Mouse (Mus musculus) kidney, postnatal 25 days (tissue): ENCODE measurements around the gene Rnf19b.
A peak's percentile ranks its signal among the peaks of the same experiment; 100 is the strongest.

Source experiments
- DNase-seq, 2 experiments: peaks; one replicate each; pipeline ENCODE4 v3.0.0; 2021; ENCODE audit warnings: mixed read lengths in 2 of 2

Gene Rnf19b

DNA sequence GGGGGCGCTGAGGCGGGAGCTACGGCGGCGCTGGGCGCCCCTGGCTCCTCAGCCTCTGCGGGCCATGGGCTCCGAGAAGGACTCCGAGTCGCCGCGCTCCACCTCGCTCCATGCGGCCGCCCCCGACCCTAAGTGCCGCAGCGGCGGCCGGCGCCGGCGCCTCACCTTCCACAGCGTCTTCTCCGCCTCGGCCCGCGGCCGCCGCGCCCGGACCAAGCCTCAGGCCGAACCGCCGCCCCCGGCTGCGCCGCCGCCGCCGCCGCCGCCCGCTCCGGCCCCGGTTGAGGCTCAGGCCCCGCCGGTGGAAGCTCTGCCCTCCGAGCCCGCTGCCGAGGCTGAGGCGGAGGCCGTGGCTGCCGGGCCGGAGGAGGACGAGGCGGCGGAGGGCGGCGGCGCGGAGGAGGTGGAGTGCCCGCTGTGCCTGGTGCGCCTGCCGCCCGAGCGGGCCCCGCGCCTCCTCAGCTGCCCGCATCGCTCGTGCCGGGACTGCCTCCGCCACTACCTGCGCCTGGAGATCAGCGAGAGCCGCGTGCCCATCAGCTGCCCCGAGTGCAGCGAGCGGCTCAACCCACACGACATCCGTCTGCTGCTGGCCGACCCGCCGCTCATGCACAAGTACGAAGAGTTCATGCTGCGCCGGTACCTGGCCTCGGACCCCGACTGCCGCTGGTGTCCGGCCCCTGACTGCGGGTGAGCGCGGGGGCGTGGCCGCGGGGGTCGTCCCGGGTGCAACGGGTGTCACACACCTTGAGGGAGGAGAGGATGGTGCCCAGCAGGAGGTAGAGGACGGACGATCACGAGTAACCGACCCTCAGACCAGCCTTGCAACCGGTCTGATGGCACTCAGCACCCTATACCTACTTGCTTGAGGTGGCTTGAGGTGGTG, at the start of gene Rnf19b:
Rnf19b (plus strand) TSS at position 65 of the 886 bp plus-strand sequence.
- DNase-seq, result peak; percentile 48 to 74

DNA sequence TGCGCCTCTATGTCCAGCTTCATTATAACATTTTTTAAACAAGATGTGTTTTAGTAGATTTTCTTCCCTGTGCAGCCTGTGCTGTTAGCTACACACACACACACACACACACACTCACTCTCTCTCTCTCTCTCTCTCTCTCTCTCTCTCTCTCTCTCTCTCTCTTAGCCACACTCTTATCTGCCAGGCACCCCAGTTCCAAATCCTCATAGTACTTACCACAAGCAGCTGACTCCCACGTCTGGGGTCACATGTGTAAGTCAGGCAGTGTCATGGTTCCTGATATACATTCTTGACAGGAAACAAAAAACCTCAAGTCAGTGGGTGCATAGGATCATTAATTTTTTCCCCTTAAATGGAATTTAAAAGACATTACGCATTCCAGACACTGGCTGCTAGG, 49.4 kb upstream of the Rnf19b start:
- no peak for DNase-seq

DNA sequence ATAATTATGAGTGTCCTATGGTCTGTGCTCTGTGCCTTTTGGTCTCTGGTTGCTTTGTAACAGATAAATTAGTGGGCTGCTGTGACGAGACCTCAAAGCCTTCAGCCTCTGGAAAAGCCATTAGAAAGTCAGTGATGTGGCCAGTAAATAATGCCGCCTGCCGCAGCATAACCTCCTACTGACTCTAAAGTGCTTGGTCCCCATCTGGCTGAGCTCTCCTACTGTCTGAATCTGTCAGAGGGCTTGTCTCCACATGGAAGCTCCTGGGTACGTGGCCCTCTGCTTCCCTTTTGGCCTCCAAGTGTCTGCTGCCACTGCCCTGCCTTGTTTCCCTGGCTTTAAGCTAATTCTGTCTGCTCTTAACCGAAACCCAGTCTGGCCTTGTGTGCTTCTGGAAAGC, 48.5 kb upstream of the Rnf19b start:
- DNase-seq, result no peak

DNA sequence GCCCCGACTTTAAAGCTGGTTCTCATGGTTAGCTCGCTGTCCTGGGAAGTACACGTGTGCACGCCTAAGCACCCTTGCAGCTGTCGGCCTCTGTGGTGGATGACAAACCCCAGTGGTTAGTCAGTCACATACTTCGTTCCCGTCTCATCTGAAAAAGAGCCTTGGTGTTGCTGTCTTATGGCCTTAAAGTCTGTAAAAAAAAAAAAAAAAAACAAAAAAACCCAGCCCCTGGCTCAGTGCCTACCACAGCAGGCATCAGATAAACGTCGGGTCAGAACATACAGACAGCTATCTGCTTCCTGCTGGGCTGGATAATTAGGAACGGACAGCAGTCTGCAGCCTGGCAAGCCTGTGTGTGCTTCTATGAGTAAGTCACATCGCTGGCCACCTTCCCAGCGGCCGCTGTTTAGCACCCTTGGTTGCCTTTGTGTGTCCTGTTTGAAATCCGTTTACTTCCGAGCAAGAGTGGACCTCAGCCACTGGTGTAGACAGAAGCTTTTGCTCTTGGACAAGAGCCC, 46.4 kb upstream of the Rnf19b start:
- peak; percentile 44 to 64 for DNase-seq

DNA sequence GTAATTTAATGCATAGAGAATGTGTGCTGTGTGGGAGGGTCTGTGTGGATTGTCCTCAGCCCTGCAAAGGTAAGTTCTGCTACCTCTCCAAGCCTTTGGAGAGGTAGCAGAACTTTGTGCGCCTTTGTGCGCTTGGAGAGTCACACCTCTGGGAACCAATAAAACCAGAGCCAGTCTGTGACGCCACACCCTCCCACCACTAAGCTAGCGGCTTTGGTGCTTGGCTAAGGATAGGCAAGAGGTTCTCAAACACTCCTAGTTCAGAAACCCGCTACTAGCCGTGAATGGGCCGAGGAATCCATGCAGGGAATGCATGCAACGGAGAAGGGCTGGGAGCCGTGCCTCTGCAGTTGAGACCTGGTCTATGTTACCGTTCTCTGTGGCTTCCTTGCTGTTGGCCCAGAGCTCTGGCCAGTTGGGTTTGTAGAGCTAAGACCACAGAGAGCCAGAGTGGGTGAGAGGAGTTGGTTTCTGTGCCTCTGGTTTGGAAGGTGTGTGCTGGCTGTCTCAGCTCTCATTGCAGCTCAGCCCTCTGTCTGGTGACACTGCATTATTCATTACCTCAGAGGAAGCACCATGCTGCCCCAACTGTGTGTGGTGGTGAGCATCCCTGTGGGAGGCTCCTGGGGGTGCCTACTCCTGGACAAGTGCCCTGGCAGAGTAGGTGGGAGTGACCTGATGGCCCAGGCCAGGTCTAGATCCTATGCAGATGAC, 44.8 kb upstream of the Rnf19b start:
- DNase-seq, result no peak

DNA sequence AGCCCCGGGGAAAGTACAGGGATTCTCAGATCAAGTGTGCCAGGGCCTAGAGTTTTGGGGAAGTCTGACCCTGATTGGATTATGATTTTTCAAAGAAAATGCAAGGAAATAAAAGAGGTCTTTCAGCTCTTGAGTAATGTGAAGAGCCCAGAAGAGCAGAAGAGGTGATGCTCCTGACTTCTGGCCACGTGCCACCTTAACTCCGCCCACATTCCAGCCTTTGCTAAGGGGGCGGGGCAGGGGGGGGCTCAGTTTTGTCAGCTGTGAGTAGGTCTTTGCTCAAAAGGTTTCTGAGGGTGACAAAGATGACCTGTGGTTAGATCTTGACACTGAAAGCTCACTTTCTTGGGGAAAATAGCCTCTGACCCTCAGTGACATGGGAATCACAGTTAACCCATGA, 41.7 kb upstream of the Rnf19b start:
- peak in 1 of 2 experiments; percentile 60 for DNase-seq

DNA sequence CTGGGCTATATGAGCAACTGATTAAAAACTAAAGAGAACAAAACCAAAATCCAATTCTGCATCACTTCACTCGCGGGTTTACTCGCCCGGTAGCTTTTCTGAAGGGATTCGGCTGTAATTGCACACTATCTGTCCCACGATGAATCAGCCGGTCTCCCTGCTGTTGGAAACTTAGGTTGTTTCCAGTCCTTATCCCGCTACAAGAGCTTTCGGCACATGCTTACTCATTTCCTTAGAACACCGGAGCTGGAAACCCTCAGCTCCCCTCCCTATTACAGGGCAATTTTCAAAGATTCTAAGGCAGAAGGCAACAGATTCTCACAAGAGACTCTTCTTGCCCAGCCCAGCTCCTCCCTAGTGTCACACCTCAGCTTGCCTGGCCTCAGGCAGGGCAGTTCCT, 40.9 kb upstream of the Rnf19b start:
- DNase-seq, result no peak

GRCm38 (mm10) chr4:129018788-129019435, 39.2 kb upstream of the Rnf19b start:
- no peak for DNase-seq

DNA sequence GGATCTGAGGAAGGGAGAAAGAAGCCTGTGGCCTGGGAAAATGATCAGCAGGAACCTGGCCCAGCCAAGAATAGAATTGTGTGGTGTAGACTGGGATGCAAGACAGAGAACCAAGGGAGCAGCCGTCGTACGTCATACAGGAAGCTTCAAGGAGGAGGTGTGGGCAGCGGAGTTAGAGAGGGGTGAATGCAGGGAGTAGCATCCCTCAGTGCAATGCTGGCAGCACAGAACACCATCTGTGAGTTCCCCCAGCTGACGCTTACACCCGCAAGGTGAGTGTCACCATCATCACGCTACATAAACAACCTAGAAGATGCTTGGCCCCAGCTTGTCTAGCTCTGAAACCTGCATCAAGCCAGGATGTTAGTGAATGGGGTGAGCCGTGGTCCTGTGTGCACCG, 38.3 kb upstream of the Rnf19b start:
- DNase-seq, result no peak

GRCm38 (mm10) chr4:129020454-129020853, 37.6 kb upstream of the Rnf19b start:
- DNase-seq, result peak; percentile 91 to 95

GRCm38 (mm10) chr4:129021426-129021825, 36.6 kb upstream of the Rnf19b start:
- DNase-seq, result no peak

DNA sequence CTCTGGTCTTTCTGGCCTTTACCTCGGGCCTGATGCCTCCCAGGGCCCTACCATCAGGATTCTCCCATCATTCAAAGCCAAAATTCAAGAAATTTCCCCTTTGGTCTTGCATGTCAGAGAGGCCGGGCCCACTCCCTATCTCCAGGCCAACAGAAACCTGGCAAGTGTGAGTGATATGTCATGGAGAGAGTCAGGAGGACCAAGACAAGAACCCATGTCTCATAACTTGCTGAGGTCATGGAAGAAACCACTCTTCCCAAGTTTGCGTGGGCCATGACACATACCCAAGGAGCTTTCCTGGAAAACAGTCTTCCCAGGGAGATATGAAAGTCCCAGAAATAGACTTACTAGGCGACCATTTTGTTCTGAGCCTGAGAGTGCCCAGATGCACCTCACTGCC, 36.2 kb upstream of the Rnf19b start:
- DNase-seq, result no peak

DNA sequence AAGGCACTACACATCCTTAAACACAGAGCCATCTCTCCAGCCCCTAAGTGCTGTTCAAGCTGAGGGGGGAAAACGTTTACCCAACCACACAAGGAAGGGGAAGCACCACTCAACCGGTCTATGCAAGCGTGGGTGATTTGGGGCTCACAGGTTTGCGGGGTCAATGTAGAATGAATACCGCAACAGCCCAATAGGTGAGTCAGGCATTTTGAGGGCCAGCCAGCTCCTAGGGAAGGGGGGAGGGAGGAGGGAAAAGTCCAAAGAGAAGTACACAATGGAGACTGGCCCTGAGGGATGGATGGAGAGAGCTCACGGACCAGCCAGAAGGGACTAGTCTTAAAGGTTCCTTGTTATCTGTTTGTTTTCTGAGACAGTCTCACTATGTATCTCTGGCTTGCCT, 34.2 kb upstream of the Rnf19b start:
- no peak for DNase-seq

DNA sequence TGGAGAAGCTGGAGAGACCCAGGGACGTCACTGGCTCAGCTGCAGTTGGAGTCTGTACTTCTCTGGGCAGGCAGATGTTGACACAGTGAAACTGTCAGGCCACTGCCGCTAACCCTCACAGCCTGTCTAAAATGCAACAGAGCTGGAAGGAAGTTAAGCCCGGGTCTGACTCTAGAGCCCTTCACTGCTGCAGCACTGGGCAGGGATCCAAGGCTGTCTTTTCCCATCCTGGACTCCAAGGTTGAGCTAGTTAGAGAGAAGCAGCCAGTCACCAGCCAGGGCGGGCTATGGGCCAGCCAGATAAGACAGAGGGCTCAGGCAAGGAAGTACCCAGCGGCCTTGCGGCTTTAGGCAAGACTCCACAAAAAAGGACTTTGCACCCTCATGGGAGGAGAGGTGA, 33.3 kb upstream of the Rnf19b start:
- peak; percentile 92 to 95 for DNase-seq

DNA sequence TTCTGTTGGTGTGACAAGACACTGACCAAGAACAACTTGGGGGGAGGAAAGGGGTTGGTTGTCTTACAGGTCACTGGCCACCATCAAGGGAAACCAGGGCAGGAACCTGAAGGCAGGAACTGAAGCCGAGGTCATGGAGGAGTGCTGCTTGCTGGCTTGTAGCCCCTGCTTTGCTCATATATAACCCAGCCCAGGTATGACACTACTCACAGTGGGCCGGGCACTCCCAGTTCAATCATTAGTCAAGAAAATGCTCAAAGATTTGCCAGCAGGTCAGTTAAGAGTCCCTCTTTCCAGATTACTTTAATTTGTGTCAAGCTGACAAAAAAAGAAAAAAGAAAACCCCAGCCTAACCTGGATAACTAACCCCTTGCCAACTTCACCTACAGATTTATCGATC, 32.4 kb upstream of the Rnf19b start:
- peak; percentile 38 to 67 for DNase-seq

- no peak for DNase-seq
Observed at GRCm38 (mm10) chr4:129030746-129031145, 27.3 kb upstream of the Rnf19b start.

DNA sequence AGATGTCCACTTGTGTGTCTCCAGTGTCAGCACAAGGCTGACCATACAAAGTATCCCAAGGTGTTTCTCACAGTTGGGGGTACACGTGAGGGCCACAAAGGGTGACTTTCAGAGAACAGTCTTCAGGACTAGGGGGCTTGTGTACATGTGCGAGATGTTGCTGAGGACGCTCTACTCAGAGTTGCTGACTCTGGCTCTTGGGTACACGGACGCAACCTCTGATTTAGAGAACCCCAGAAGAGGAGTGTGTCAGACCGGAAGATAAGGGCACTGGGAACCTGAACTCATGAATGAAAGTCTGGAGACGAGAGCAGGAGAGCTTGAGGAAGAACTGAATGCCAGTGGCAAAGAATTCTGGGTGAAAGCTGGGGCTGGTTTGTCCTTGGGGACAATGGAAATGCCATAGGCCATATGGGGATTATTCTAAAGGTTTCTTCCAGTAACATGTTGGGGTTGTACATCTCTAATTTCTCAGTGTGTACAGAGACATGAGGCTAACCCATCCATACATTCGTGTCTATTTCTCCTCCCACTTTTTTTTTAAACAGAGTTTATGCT, 26.6 kb upstream of the Rnf19b start:
- DNase-seq, result no peak

DNA sequence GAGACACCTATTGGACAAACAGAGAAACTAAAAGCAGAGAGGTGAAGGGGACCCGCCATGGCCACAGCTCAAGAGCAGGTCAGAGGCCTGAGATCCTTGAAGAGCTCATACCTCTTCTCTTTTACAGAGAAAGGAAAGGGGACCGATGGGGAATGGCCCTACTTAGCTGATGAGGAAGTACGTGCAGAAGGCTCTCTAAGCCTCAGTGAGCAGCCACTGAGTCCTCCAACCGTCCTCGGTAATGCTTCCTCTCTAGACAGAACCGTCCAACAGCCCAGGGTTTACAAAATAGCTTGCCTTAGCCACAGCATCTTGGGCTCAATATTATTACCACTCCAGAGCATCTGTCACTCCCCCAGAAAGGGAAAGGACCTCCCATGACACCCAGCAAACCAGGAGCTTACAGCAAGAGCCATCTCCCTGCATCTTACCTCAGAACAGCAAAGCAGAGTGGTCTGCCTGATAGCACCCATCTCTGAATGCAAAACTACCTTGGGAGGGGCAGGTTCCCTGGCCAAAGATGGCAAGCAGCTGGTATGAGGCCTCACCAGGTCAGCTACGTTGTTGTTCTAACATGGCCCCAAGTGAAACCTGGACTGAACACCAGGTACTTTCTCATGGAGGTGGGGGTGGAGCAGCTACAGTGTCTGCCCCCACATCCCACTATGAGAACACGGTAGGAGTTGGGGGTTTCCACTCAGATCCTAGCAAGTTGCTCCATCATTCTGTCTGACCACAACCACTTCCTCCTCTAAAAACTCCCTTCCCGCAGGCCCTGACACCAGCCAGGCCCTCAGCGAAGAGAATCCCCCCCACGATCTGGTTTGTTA, 25.7 kb upstream of the Rnf19b start:
- DNase-seq, result no peak

DNA sequence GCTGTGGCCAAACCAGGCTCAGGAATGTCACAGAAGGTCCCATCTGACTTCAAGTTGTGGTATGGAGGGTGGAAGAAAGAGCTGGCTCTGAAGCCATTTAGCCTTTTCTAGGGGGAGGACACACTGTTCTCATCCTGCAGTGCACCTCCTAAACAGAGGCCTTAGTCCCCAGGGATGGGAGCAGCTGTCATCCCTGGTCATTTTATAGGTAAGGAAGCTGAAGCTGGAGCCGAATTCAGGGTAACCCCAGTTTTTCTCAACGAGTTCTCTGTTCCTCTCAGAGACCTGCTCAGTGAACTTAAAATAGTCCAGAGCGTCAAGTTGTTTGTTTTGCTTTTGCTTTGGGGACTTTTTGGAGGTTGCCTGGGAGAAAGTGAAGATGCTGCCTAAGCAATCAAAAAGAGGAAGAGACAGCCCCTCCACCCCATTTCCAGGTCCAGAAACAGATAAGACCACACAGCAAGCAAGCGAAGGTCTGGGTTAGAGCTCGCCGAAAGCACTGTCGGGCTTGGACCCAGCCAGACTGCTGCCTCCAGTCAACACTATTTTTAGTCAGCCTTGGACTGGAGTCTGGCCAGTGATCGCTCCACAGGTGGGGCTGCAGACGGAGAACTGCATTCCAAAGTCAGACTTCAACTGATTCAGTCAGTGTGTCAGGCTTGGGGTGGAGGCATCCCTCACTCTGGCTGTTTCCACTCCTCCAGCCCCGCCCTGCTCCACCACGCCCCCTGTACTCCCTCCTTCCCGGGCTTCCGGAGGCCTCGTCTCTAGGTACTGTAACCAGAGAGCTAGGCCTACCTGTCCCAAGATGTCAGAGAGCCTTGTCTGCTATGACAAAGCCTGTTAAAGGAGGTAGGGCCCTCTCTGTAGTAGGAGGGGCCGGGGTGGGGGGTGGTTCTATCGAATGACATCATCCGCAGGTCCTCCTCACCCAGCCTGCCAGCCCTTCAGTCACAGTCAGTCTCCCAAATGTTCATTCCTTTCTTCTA, 24.8 kb upstream of the Rnf19b start:
- peak; percentile 75 to 87 for DNase-seq

- no peak for DNase-seq
Observed at GRCm38 (mm10) chr4:129034224-129034623, 23.8 kb upstream of the Rnf19b start.
